ENCODE assay signal across 9 mouse cellular contexts in genomic region chr2:46370949-46371348, GRCm38 (mm10).
A peak's percentile ranks its signal among the peaks of the same experiment; 100 is the strongest.
DNase-seq lines count a peak whose midpoint lies in the region; ATAC-seq and TF ChIP-seq lines count a peak whose summit lies in the region.
"Had no signal": no experiment of that assay in that cellular context is flagged by ENCODE, and none has a peak within 500 bp of the region (broad histone marks: within the 10 kb centered on the region; RNA-seq: fewer than 3 reads in every experiment).

No protein-coding gene starts in this region.

- H3K27ac ChIP-seq in heart, embryonic 16.5 days (ENCODE audit: low read length), result no peak overlapping the region
- no peak overlapping the region for H3K27ac ChIP-seq in liver, embryonic 16.5 days (ENCODE audit: low read length)
- no peak overlapping the region for H3K27ac ChIP-seq in stomach, postnatal 0 days (replicated peaks)
- H3K27ac ChIP-seq in forebrain, embryonic 13.5 days, result no peak overlapping the region
- H3K27ac ChIP-seq in forebrain, embryonic 14.5 days (ENCODE audit: low read depth, low read length), result no peak overlapping the region

- ATAC-seq in heart, embryonic 16.5 days (replicated peaks; ENCODE audit: extremely low read depth, insufficient read depth, low FRiP score), result 0 out of 2 replicates have a peak, but pooled peaks have one; percentile 28
- peak; percentile 79 for ATAC-seq in liver, embryonic 16.5 days (ENCODE audit: low read depth)
- ATAC-seq in stomach, postnatal 0 days (ENCODE audit: low FRiP score, low TSS enrichment), result peak; percentile 51; the same call in 1 of the 2 replicates
- no peak for ATAC-seq in forebrain, embryonic 13.5 days
- no peak for ATAC-seq in forebrain, embryonic 14.5 days

- H3K4me2 ChIP-seq in heart, embryonic 16.5 days (ENCODE audit: low read depth, low read length), result no peak overlapping the region
- no peak overlapping the region for H3K4me2 ChIP-seq in liver, embryonic 16.5 days (ENCODE audit: low read depth, low read length)
- H3K4me2 ChIP-seq in stomach, postnatal 0 days (replicated peaks; ENCODE audit: low read depth), result no peak overlapping the region
- H3K4me2 ChIP-seq in forebrain, embryonic 13.5 days, result no peak overlapping the region
- H3K4me2 ChIP-seq in forebrain, embryonic 14.5 days (ENCODE audit: low read length), result no peak overlapping the region

- no peak overlapping the region for H3K4me3 ChIP-seq in heart, embryonic 16.5 days (ENCODE audit: low read length)
- no peak overlapping the region for H3K4me3 ChIP-seq in liver, embryonic 16.5 days (ENCODE audit: low read depth, low read length)
- H3K4me3 ChIP-seq in stomach, postnatal 0 days (ENCODE audit: low read depth, low read length), result no peak overlapping the region
- no peak overlapping the region for H3K4me3 ChIP-seq in forebrain, embryonic 13.5 days
- H3K4me3 ChIP-seq in forebrain, embryonic 14.5 days (ENCODE audit: low read depth, low read length), result no peak overlapping the region

- peaks cover 5% of the 10 kb centered on the region; the same call in 1 of the 2 replicates for H3K4me1 ChIP-seq in heart, embryonic 16.5 days (ENCODE audit: control insufficient read depth, insufficient read depth, low read length)
- H3K4me1 ChIP-seq in liver, embryonic 16.5 days (ENCODE audit: control insufficient read depth, low read depth, low read length), result no peaks in the 10 kb centered on the region
- H3K4me1 ChIP-seq in stomach, postnatal 0 days (replicated peaks; ENCODE audit: control insufficient read depth, insufficient read depth), result no peaks in the 10 kb centered on the region
- H3K4me1 ChIP-seq in forebrain, embryonic 13.5 days, result no peaks in the 10 kb centered on the region
- H3K4me1 ChIP-seq in forebrain, embryonic 14.5 days (ENCODE audit: control insufficient read depth, insufficient read depth, low read length), result no peaks in the 10 kb centered on the region

- H3K9me3 ChIP-seq in heart, embryonic 16.5 days (replicated peaks; ENCODE audit: control insufficient read depth, low read length), result no peaks in the 10 kb centered on the region
- no peaks in the 10 kb centered on the region for H3K9me3 ChIP-seq in liver, embryonic 16.5 days (replicated peaks; ENCODE audit: control insufficient read depth, low read length)
- no peaks in the 10 kb centered on the region for H3K9me3 ChIP-seq in stomach, postnatal 0 days (ENCODE audit: control insufficient read depth, low read length)
- H3K9me3 ChIP-seq in forebrain, embryonic 13.5 days (replicated peaks), result no peaks in the 10 kb centered on the region
- H3K9me3 ChIP-seq in forebrain, embryonic 14.5 days (replicated peaks; ENCODE audit: control insufficient read depth, low read length), result no peaks in the 10 kb centered on the region

- H3K9ac ChIP-seq in heart, embryonic 16.5 days (ENCODE audit: low read length), result no peak overlapping the region
- H3K9ac ChIP-seq in liver, embryonic 16.5 days (ENCODE audit: low read depth, low read length), result no peak overlapping the region
- H3K9ac ChIP-seq in stomach, postnatal 0 days (ENCODE audit: low read length), result no peak overlapping the region
- H3K9ac ChIP-seq in forebrain, embryonic 13.5 days, result no peak overlapping the region
- no peak overlapping the region for H3K9ac ChIP-seq in forebrain, embryonic 14.5 days (ENCODE audit: low read length)

- no peak for TF ChIP-seq CTCF in stomach, postnatal 0 days (IDR thresholded peaks at IDR 0.05; ENCODE audit: low read depth)

- intact Hi-C loops in heart, postnatal 25 days (cut with DNase I), result no loop called here

- 55% methylated on average over 5 of the region's 5 CpGs for WGBS in heart, embryonic 16.5 days
- 18% methylated on average over 5 of the region's 5 CpGs for WGBS in liver, embryonic 16.5 days (ENCODE audit: insufficient replicate concordance)
- WGBS in stomach, postnatal 0 days, result 42% methylated on average over 5 of the region's 5 CpGs
- 88% methylated on average over 5 of the region's 5 CpGs for WGBS in forebrain, embryonic 13.5 days
- 90% methylated on average over 5 of the region's 5 CpGs for WGBS in forebrain, embryonic 14.5 days

- no peak for TF ChIP-seq EP300 in stomach, postnatal 0 days (optimal IDR thresholded peaks at IDR 0.05)

- no peaks in the 10 kb centered on the region for H3K36me3 ChIP-seq in heart, embryonic 16.5 days (ENCODE audit: control insufficient read depth, insufficient read depth)
- H3K36me3 ChIP-seq in liver, embryonic 16.5 days (ENCODE audit: control insufficient read depth, insufficient read depth), result no peaks in the 10 kb centered on the region
- H3K36me3 ChIP-seq in stomach, postnatal 0 days (ENCODE audit: control insufficient read depth, insufficient read depth, low read length), result no peaks in the 10 kb centered on the region
- H3K36me3 ChIP-seq in forebrain, embryonic 13.5 days (ENCODE audit: poor library complexity, severe bottlenecking), result no peaks in the 10 kb centered on the region
- no peaks in the 10 kb centered on the region for H3K36me3 ChIP-seq in forebrain, embryonic 14.5 days (ENCODE audit: control insufficient read depth, insufficient read depth, low read length)

- H3K27me3 ChIP-seq in heart, embryonic 16.5 days (ENCODE audit: control insufficient read depth, insufficient read depth, low read length), result no peaks in the 10 kb centered on the region
- no peaks in the 10 kb centered on the region for H3K27me3 ChIP-seq in liver, embryonic 16.5 days (ENCODE audit: control insufficient read depth, insufficient read depth, low read depth, low read length)
- no peaks in the 10 kb centered on the region for H3K27me3 ChIP-seq in stomach, postnatal 0 days (ENCODE audit: control insufficient read depth, insufficient read depth, low read length)
- H3K27me3 ChIP-seq in forebrain, embryonic 13.5 days, result no peaks in the 10 kb centered on the region
- no peaks in the 10 kb centered on the region for H3K27me3 ChIP-seq in forebrain, embryonic 14.5 days (replicated peaks; ENCODE audit: control insufficient read depth, insufficient read depth, low read length)

- DNase-seq in heart, postnatal 25 days (ENCODE audit: low spot score), result no peak
- peak; percentile 38 for DNase-seq in c-Kit-positive CD71-positive TER-119-negative erythroid progenitor cells, embryonic 14.5 days (ENCODE audit: low read depth)
- DNase-seq in stomach, postnatal 0 days (ENCODE audit: low spot score), result no peak
- no peak for DNase-seq in forebrain, embryonic 14.5 days (ENCODE audit: low spot score)
- DNase-seq in adrenal gland, adult 8-10 months, result no peak
- DNase-seq: kidney, adult 18-20 months had no signal

Comparison
In these comparisons a context has a peak if more than half of its experiments do, and no peak if none do; other contexts are left out.
1. ATAC-seq: peak in heart, embryonic 16.5 days (single experiment), liver, embryonic 16.5 days (single experiment) and stomach, postnatal 0 days (single experiment); none in forebrain, embryonic 13.5 days (single experiment) and forebrain, embryonic 14.5 days (single experiment).